Mouse (Mus musculus): ENCODE measurements around the gene Flad1. TPM values are rescaled to one million over a fixed set of nuclear protein-coding genes. Genes with fewer than 3 reads are reported as not detected.

Gene Flad1
- polyA plus RNA-seq, 1 experiment from 2014 or later, result 29.2 TPM

GRCm38 (mm10) chr3:89402693-89403092 lies 9.0 kb downstream of the Flad1 start, which contains the start of gene Lenep:
Gene Lenep, minus strand, starts transcription at chr3:89402793.
- Histone ChIP-seq H3K4me2 (replicated peaks; ENCODE audit: low read depth) (no peak within 1 kb of the TSS), H3K4me1 (replicated peaks; ENCODE audit: control insufficient read depth, insufficient read depth, low read length) (no peaks in the 10 kb centered on the region), H3K27me3 (replicated peaks; ENCODE audit: control insufficient read depth, insufficient read depth, low read length) (no peaks in the 10 kb centered on the region), H3K9me3 (ENCODE audit: control insufficient read depth) (no peaks in the 10 kb centered on the region), H3K27ac (ENCODE audit: low read depth, low read length) (peak within 1 kb of the TSS; percentile 54; the same call in 1 of the 2 replicates), H3K36me3 (ENCODE audit: control insufficient read depth, insufficient read depth) (peaks cover 45% of the 10 kb centered on the region), H3K4me3 (ENCODE audit: low read depth, low read length) (no peak within 1 kb of the TSS), H3K9ac (ENCODE audit: low read depth, low read length) (no peak within 1 kb of the TSS)
- ATAC-seq, result no peak
- no peak for TF ChIP-seq CTCF (IDR thresholded peaks at IDR 0.05; ENCODE audit: low read depth)
- WGBS, result 77% methylated on average over 5 of the region's 5 CpGs

- TF ChIP-seq CTCF (IDR thresholded peaks at IDR 0.05; ENCODE audit: low read depth), result no peak
- H3K9ac ChIP-seq (ENCODE audit: low read depth, low read length), result no peak overlapping the region
- peak overlapping the region; percentile 54 for H3K27ac ChIP-seq (ENCODE audit: low read depth, low read length)
- no peak overlapping the region for H3K4me2 ChIP-seq (replicated peaks; ENCODE audit: low read depth)
- H3K4me3 ChIP-seq (ENCODE audit: low read depth, low read length), result no peak overlapping the region
- no peaks in the 10 kb centered on the region for H3K4me1 ChIP-seq (replicated peaks; ENCODE audit: control insufficient read depth, insufficient read depth, low read length)
- peaks cover 40% of the 10 kb centered on the region for H3K36me3 ChIP-seq (ENCODE audit: control insufficient read depth, insufficient read depth)
- WGBS, result 72% methylated on average over 7 of the region's 7 CpGs
- peak; percentile 24; the same call in 1 of the 2 replicates for ATAC-seq
- no peaks in the 10 kb centered on the region for H3K27me3 ChIP-seq (replicated peaks; ENCODE audit: control insufficient read depth, insufficient read depth, low read length)
- H3K9me3 ChIP-seq (ENCODE audit: control insufficient read depth), result no peaks in the 10 kb centered on the region
Observed at GRCm38 (mm10) chr3:89401329-89401728, 10.3 kb downstream of the Flad1 start.

- 0 out of 2 replicates have a peak overlapping the region, but pooled peaks have one; percentile 97 for H3K27ac ChIP-seq (ENCODE audit: low read depth, low read length)
- peak overlapping the region; percentile 76 for H3K4me3 ChIP-seq (ENCODE audit: low read depth, low read length)
- WGBS, result 4% methylated on average over 4 of the region's 4 CpGs
- peak overlapping the region; percentile 85 for H3K4me2 ChIP-seq (replicated peaks; ENCODE audit: low read depth)
- no peaks in the 10 kb centered on the region for H3K9me3 ChIP-seq (ENCODE audit: control insufficient read depth)
- peaks cover 5% of the 10 kb centered on the region; the same call in 1 of the 2 replicates for H3K36me3 ChIP-seq (ENCODE audit: control insufficient read depth, insufficient read depth)
- no peak for ATAC-seq
- no peak for TF ChIP-seq CTCF (IDR thresholded peaks at IDR 0.05; ENCODE audit: low read depth)
- H3K9ac ChIP-seq (ENCODE audit: low read depth, low read length), result no peak overlapping the region
- H3K27me3 ChIP-seq (replicated peaks; ENCODE audit: control insufficient read depth, insufficient read depth, low read length), result no peaks in the 10 kb centered on the region
- H3K4me1 ChIP-seq (replicated peaks; ENCODE audit: control insufficient read depth, insufficient read depth, low read length), result no peaks in the 10 kb centered on the region
Observed at GRCm38 (mm10) chr3:89396654-89397005, 15.0 kb downstream of the Flad1 start.

GRCm38 (mm10) chr3:89395806-89396653 lies 15.6 kb downstream of the Flad1 start:
- Histone ChIP-seq H3K9ac (ENCODE audit: low read depth, low read length) (peak overlapping the region; percentile 52), H3K4me1 (replicated peaks; ENCODE audit: control insufficient read depth, insufficient read depth, low read length) (no peaks in the 10 kb centered on the region), H3K4me2 (replicated peaks; ENCODE audit: low read depth) (peak overlapping the region; percentile 85), H3K36me3 (ENCODE audit: control insufficient read depth, insufficient read depth) (no peaks in the 10 kb centered on the region), H3K9me3 (ENCODE audit: control insufficient read depth) (no peaks in the 10 kb centered on the region), H3K4me3 (ENCODE audit: low read depth, low read length) (peak overlapping the region; percentile 76), H3K27ac (ENCODE audit: low read depth, low read length) (peak overlapping the region; percentile 97; the same call in 1 of the 2 replicates), H3K27me3 (replicated peaks; ENCODE audit: control insufficient read depth, insufficient read depth, low read length) (no peaks in the 10 kb centered on the region)
- 1% methylated on average over 42 of the region's 44 CpGs for WGBS
- no peak for ATAC-seq
- TF ChIP-seq CTCF (IDR thresholded peaks at IDR 0.05; ENCODE audit: low read depth), result peak; percentile 91

GRCm38 (mm10) chr3:89395419-89395805 lies 16.3 kb downstream of the Flad1 start:
- TF ChIP-seq CTCF (IDR thresholded peaks at IDR 0.05; ENCODE audit: low read depth), result no peak
- Histone ChIP-seq H3K4me1 (replicated peaks; ENCODE audit: control insufficient read depth, insufficient read depth, low read length) (no peaks in the 10 kb centered on the region), H3K9me3 (ENCODE audit: control insufficient read depth) (no peaks in the 10 kb centered on the region), H3K9ac (ENCODE audit: low read depth, low read length) (peak overlapping the region; percentile 67), H3K4me3 (ENCODE audit: low read depth, low read length) (peak overlapping the region; percentile 76), H3K27me3 (replicated peaks; ENCODE audit: control insufficient read depth, insufficient read depth, low read length) (no peaks in the 10 kb centered on the region), H3K4me2 (replicated peaks; ENCODE audit: low read depth) (peak overlapping the region; percentile 85), H3K27ac (ENCODE audit: low read depth, low read length) (peak overlapping the region; percentile 97), H3K36me3 (ENCODE audit: control insufficient read depth, insufficient read depth) (no peaks in the 10 kb centered on the region)
- 4% methylated on average over 10 of the region's 10 CpGs for WGBS
- ATAC-seq, result no peak

GRCm38 (mm10) chr3:89394894-89395256 lies 16.8 kb downstream of the Flad1 start:
- Histone ChIP-seq H3K27ac (ENCODE audit: low read depth, low read length) (peak overlapping the region; percentile 97), H3K27me3 (replicated peaks; ENCODE audit: control insufficient read depth, insufficient read depth, low read length) (no peaks in the 10 kb centered on the region), H3K36me3 (ENCODE audit: control insufficient read depth, insufficient read depth) (no peaks in the 10 kb centered on the region), H3K4me1 (replicated peaks; ENCODE audit: control insufficient read depth, insufficient read depth, low read length) (no peaks in the 10 kb centered on the region), H3K9me3 (ENCODE audit: control insufficient read depth) (no peaks in the 10 kb centered on the region), H3K4me2 (replicated peaks; ENCODE audit: low read depth) (peak overlapping the region; percentile 85), H3K4me3 (ENCODE audit: low read depth, low read length) (peak overlapping the region; percentile 76), H3K9ac (ENCODE audit: low read depth, low read length) (peak overlapping the region; percentile 67; the same call in 1 of the 2 replicates)
- 0% methylated on average over 12 of the region's 12 CpGs for WGBS
- TF ChIP-seq CTCF (IDR thresholded peaks at IDR 0.05; ENCODE audit: low read depth), result 0 out of 2 replicates have a peak, but pooled peaks have one; percentile 6
- ATAC-seq, result peak; percentile 37

Measured in intestine, postnatal 0 days (tissue).